Mouse (Mus musculus): ENCODE measurements around the gene Slc29a1. TPM values are rescaled to one million over a fixed set of nuclear protein-coding genes. Genes with fewer than 3 reads are reported as not detected.

The Slc29a1 gene
- total and polyA plus RNA-seq, 3 experiments = 58.4 to 88.0 (median 72.1) TPM

DNA sequence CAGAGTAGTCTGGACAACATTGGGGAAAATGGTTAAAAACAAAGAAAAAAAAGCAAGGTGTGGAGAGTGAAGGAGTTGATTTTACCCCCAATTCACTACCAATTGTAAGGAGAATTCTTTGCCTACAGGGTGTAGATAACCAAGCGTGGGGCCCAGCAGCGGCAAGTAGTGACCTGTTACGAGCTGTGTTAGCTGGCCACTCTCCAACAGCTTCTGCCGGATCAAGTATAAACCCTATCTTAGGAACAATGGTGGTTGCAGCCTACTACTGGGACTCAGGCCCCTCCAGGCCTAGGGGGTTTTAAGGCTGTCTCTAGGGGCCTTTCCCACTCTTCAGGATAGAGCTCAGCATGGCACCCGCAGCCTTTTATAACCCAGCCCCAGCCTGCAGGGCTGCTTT lies 21.2 kb downstream of the Slc29a1 start:
- Histone ChIP-seq H3K4me3 (replicated peaks in 1 of 3; ENCODE audit: low read depth in 2 of 3, low read length in 2 of 3, poor library complexity in 1 of 3) (no peak overlapping the region), H3K9me3 (replicated peaks; ENCODE audit: low read length) (no peaks in the 10 kb centered on the region), H3K4me1 (ENCODE audit: control insufficient read depth in 1 of 2, insufficient read depth in 2 of 2) (peaks cover 8 to 43% of the 10 kb centered on the region in 2 experiments), H3K27ac (ENCODE audit: insufficient read depth, low read depth) (no peak overlapping the region), H3K4me2 (ENCODE audit: insufficient read depth, low read depth, poor library complexity, severe bottlenecking) (no peak overlapping the region), H3K79me2 (replicated peaks; ENCODE audit: control insufficient read depth, extremely low read depth, insufficient read depth, poor library complexity, severe bottlenecking) (no peaks in the 10 kb centered on the region), H3K36me3 (replicated peaks in 1 of 2; ENCODE audit: control insufficient read depth in 1 of 2, insufficient read depth in 1 of 2, low read length in 1 of 2) (no peaks in the 10 kb centered on the region), H3K27me3 (replicated peaks) (no peaks in the 10 kb centered on the region), H3K9ac (ENCODE audit: insufficient read depth, low read depth) (no peak overlapping the region)
- TF ChIP-seq JUN (IDR thresholded peaks at IDR 0.05; ENCODE audit: insufficient read depth, low read depth, low read length) (no peak), HCFC1 (IDR thresholded peaks at IDR 0.05; ENCODE audit: low read depth, low read length) (no peak), SMC3 (IDR thresholded peaks at IDR 0.05; ENCODE audit: low read depth, low read length) (no peak), USF1 (IDR thresholded peaks at IDR 0.05; ENCODE audit: low read depth, low read length) (no peak), RAD21 (IDR thresholded peaks at IDR 0.05; ENCODE audit: low read depth, low read length) (no peak), SIN3A (IDR thresholded peaks at IDR 0.05; ENCODE audit: low read length) (no peak), ZKSCAN1 (IDR thresholded peaks at IDR 0.05; ENCODE audit: borderline replicate concordance, low read depth, low read length) (no peak), MEF2A (IDR thresholded peaks at IDR 0.05; ENCODE audit: borderline replicate concordance, low read depth, low read length) (no peak), IRF4 (IDR thresholded peaks at IDR 0.05; ENCODE audit: low read depth, low read length) (no peak), MAFK (IDR thresholded peaks at IDR 0.05; ENCODE audit: insufficient replicate concordance, low read length) (no peak), MAX (IDR thresholded peaks at IDR 0.05; ENCODE audit: low read length) (no peak), JUND (conservative IDR thresholded peaks at IDR 0.05; ENCODE audit: low read depth, low read length) (no peak), ELF1 (IDR thresholded peaks at IDR 0.05; ENCODE audit: low read depth, low read length) (no peak), E2F4 (IDR thresholded peaks at IDR 0.05; ENCODE audit: insufficient replicate concordance, low read depth, low read length) (no peak)
- DNase-seq (ENCODE audit: extremely low read depth) = no peak
- in situ Hi-C loops (cut with MboI; ENCODE audit: low pct_ligation_motif_present, low pct_unique_long_range_greater_than_20kb, low sequenced_read_pairs) = no loop called here
- dilution Hi-C loops (cut with MboI; ENCODE audit: extremely low pct_ligation_motif_present, extremely low pct_unique_long_range_greater_than_20kb, low sequenced_read_pairs) = no loop called here

DNA sequence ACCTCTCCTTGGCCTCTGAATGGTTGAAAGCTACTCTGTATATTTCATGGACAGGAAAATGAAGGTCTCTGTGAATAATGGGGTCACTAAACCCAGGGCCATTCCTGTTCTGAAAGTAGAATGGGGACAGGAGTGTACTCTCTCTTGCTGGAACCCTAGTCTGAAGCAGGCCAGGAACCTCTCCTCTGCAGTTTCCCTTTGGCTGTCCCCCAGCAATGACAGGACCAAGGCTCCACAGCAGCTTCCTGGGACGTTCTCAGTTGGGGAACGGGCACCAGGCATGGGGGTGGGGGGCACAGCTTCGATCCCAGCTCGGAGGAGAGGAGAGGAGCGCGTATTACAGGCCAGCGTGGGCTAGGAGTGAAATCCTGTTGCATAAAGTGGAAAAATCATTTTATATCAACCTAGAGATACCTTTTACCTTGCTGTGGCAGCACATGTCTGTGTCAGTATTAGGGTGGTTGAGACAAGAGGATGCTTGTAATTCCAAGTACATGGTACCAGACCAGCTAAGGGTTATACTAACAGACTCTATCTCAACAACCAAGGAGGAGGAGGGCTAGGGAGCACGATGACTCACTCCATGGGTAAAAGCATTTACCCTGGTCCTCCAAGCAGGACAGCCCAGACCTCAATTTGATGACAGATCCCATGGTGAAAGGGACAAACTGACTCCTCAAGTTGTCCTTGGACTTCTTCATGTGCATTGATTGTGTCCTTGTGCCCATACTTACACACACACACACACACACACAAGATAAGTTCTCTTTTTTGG lies 24.1 kb downstream of the Slc29a1 start:
- Histone ChIP-seq H3K4me2 (ENCODE audit: insufficient read depth, low read depth, poor library complexity, severe bottlenecking) (no peak overlapping the region), H3K9me3 (replicated peaks; ENCODE audit: low read length) (no peaks in the 10 kb centered on the region), H3K27me3 (replicated peaks) (no peaks in the 10 kb centered on the region), H3K79me2 (replicated peaks; ENCODE audit: control insufficient read depth, extremely low read depth, insufficient read depth, poor library complexity, severe bottlenecking) (peaks cover 27% of the 10 kb centered on the region), H3K27ac (ENCODE audit: insufficient read depth, low read depth) (no peak overlapping the region), H3K9ac (ENCODE audit: insufficient read depth, low read depth) (peak overlapping the region; percentile 81; the same call in 1 of the 2 replicates), H3K4me3 (replicated peaks in 1 of 3; ENCODE audit: low read depth in 2 of 3, low read length in 2 of 3, poor library complexity in 1 of 3) (no peak overlapping the region), H3K36me3 (replicated peaks in 1 of 2; ENCODE audit: control insufficient read depth in 1 of 2, insufficient read depth in 1 of 2, low read length in 1 of 2) (peaks cover 14 to 21% of the 10 kb centered on the region in 2 experiments), H3K4me1 (ENCODE audit: control insufficient read depth in 1 of 2, insufficient read depth in 2 of 2) (peaks cover 7 to 31% of the 10 kb centered on the region in 2 experiments)
- in situ Hi-C loops (cut with MboI; ENCODE audit: low pct_ligation_motif_present, low pct_unique_long_range_greater_than_20kb, low sequenced_read_pairs) (no loop called here), dilution Hi-C loops (cut with MboI; ENCODE audit: extremely low pct_ligation_motif_present, extremely low pct_unique_long_range_greater_than_20kb, low sequenced_read_pairs) (no loop called here)
- TF ChIP-seq RCOR1 (conservative IDR thresholded peaks at IDR 0.05; ENCODE audit: low read depth, low read length) (no peak), CHD2 (IDR thresholded peaks at IDR 0.05; ENCODE audit: low read length) (no peak), TCF12 (IDR thresholded peaks at IDR 0.05; ENCODE audit: low read depth, low read length) (no peak), ZC3H11A (IDR thresholded peaks at IDR 0.05; ENCODE audit: low read depth, low read length) (no peak), POLR2A (IDR thresholded peaks at IDR 0.05; ENCODE audit: low read depth, low read length) (no peak), MAZ (IDR thresholded peaks at IDR 0.05; ENCODE audit: low read depth, low read length) (no peak), ZKSCAN1 (IDR thresholded peaks at IDR 0.05; ENCODE audit: borderline replicate concordance, low read depth, low read length) (no peak), ETS1 (conservative IDR thresholded peaks at IDR 0.05; ENCODE audit: low read depth, low read length) (no peak), PAX5 (IDR thresholded peaks at IDR 0.05; ENCODE audit: low read length) (no peak), MYC (IDR thresholded peaks at IDR 0.05; ENCODE audit: low read depth, low read length) (no peak), GABPA (IDR thresholded peaks at IDR 0.05; ENCODE audit: insufficient replicate concordance, low read depth, low read length) (no peak), NRF1 (IDR thresholded peaks at IDR 0.05; ENCODE audit: low read depth, low read length) (no peak), MAX (IDR thresholded peaks at IDR 0.05; ENCODE audit: low read length) (no peak), TBP (conservative IDR thresholded peaks at IDR 0.05; ENCODE audit: low read depth, low read length) (no peak), ZMIZ1 (IDR thresholded peaks at IDR 0.05; ENCODE audit: low read depth, low read length) (no peak), SMC3 (IDR thresholded peaks at IDR 0.05; ENCODE audit: low read depth, low read length) (no peak), CHD1 (IDR thresholded peaks at IDR 0.05; ENCODE audit: low read depth, low read length) (no peak), HCFC1 (IDR thresholded peaks at IDR 0.05; ENCODE audit: low read depth, low read length) (no peak)
- DNase-seq (ENCODE audit: extremely low read depth) = no peak

Data from CH12.LX (cell line).